Mouse (Mus musculus) heart, adult 2 months (tissue): ENCODE measurements around the gene Fgfr2.

Experiments
- CTCF ChIP-seq: fragments of 200-600 bp; IDR thresholded peaks from 2 replicates; pipeline ENCODE4 v1.8.1; 2022; ENCODE audit warnings: antibody characterized with exemption, mild to moderate bottlenecking, moderate library complexity
- EP300 ChIP-seq: fragments of 200-500 bp; IDR thresholded peaks from 2 replicates; pipeline ENCODE4 v1.6.1; 2011; ENCODE audit warnings: low read depth, low read length, control low read depth; ENCODE audit not compliant: insufficient read depth
- POLR2A ChIP-seq: fragments of 200-500 bp; IDR thresholded peaks from 2 replicates; pipeline ENCODE4 v1.6.1; 2011; ENCODE audit warnings: mild to moderate bottlenecking, low read depth, low read length, control low read depth; ENCODE audit not compliant: insufficient read depth

GRCm38 (mm10) chr7:130603556-130603955 is 2519.6 kb downstream of the Fgfr2 start:
- TF ChIP-seq CTCF (no peak), EP300 (no peak), POLR2A (no peak)
